Mouse (Mus musculus) forebrain, embryonic 15.5 days (tissue): ENCODE results near the gene Snhg11. TPM values are rescaled to one million over a fixed set of nuclear protein-coding genes. Genes with fewer than 3 reads are reported as not detected.

ENCODE experiments used
- ATAC-seq: fragments of 200-750 bp; cut with Nextera tagmentation; replicated peaks from 2 replicates; pipeline ENCODE4 v1.8.0; 2017; ENCODE audit warnings: mild to moderate bottlenecking, moderate TSS enrichment, moderate library complexity
- H3K27ac ChIP-seq: fragments of 300-500 bp; sonication (generic); replicated peaks from 2 replicates; pipeline ENCODE4 v1.5.1; 2015; ENCODE audit warnings: mild to moderate bottlenecking, inconsistent platforms
- H3K27me3 ChIP-seq: fragments of 300-500 bp; sonication (generic); 2 replicates; pipeline ENCODE4 v1.6.1; 2015; ENCODE audit warnings: inconsistent platforms
- H3K36me3 ChIP-seq: fragments of 300-500 bp; sonication (generic); 2 replicates; pipeline ENCODE4 v1.6.1; 2015; ENCODE audit warnings: mild to moderate bottlenecking, inconsistent platforms
- H3K4me1 ChIP-seq: fragments of 300-500 bp; sonication (generic); 2 replicates; pipeline ENCODE4 v1.6.1; 2015; ENCODE audit warnings: inconsistent platforms
- H3K4me2 ChIP-seq: fragments of 300-500 bp; sonication (generic); replicated peaks from 2 replicates; pipeline ENCODE4 v1.6.1; 2015; ENCODE audit warnings: mild to moderate bottlenecking, inconsistent platforms
- H3K4me3 ChIP-seq: fragments of 300-500 bp; sonication (generic); 2 replicates; pipeline ENCODE4 v1.5.1; 2015; ENCODE audit warnings: mild to moderate bottlenecking, inconsistent platforms
- H3K9ac ChIP-seq: fragments of 300-500 bp; sonication (generic); replicated peaks from 2 replicates; pipeline ENCODE4 v1.6.1; 2015; ENCODE audit warnings: mild to moderate bottlenecking, inconsistent platforms
- H3K9me3 ChIP-seq: fragments of 300-500 bp; sonication (generic); 2 replicates; pipeline ENCODE4 v1.6.1; 2016; ENCODE audit warnings: inconsistent platforms
- WGBS: fragments of 180-500 bp; shearing (Covaris S2); methylation state at CpG from one replicate; pipeline ENCODE4 v1.1.7; 2015; ENCODE audit warnings: mixed read lengths; 5-methylcytosine and 5-hydroxymethylcytosine counted together
- polyA plus RNA-seq: library from polyadenylated mRNA; unstranded; fragments of >200 nt; fragmentation: Nextera tagmentation; extraction: Ambion mirVana; gene quantifications from 2 replicates; pipeline ENCODE4 v1.2.1, GENCODE M21; 2015

Snhg11 gene
- polyA plus RNA-seq, 1 experiment from 2014 or later, result 109 TPM

DNA sequence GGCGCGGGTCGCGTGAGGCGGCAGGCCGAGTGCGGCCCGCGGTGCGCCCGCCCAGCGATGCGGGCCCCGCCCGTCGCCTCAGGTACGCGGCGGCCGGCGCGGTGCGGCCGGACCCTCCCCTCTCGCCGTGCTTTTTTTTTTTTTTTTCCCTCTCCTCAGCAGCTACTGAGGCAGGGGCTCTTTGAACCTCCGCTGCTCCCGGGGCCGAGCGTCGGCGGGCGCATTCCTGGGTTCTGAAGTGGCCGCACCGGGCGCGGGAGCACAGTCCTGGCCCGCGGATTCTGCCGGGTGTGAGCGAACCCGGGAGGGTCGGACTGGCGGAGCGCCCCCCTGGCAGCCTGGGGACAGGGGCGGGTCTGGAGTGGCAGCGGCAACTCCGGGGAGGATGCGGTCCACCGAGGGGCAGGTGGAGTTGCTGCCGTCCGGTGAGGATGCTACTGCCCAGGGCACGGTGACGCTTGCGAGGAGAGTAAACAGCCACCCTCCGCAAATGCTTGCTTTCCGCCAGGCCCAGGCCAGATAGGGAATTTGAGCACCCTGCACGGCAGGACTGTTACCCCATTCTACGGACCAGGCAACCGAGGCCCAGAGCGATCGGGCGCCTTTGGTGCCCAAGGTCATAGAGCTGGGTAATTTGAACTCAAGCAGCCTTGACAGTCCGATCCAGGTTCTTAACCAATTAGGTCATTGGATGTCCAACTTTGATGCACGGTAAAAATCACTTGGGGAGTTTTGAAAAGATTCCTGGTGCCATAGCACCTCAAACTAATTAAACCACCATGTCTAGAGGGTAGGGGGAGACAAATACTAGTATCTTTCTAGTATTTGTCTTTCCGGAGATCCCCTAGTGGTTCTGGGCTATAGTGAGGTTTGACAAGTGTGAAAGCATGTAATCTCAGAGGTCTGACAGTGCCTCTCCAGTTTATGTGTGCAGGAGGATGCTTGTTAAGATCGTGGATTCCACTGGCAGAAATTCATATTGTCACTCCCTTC is 34.9 kb downstream of the Snhg11 start:
- Histone ChIP-seq H3K27ac (peak overlapping the region; percentile 83), H3K9me3 (no peaks in the 10 kb centered on the region), H3K27me3 (no peaks in the 10 kb centered on the region), H3K36me3 (no peaks in the 10 kb centered on the region), H3K9ac (peak overlapping the region; percentile 78), H3K4me2 (peak overlapping the region; percentile 76), H3K4me1 (peaks cover 34% of the 10 kb centered on the region), H3K4me3 (peak overlapping the region; percentile 72)
- ATAC-seq, result peak; percentile 57
- WGBS, result 3% methylated on average over 46 of the region's 67 CpGs

DNA sequence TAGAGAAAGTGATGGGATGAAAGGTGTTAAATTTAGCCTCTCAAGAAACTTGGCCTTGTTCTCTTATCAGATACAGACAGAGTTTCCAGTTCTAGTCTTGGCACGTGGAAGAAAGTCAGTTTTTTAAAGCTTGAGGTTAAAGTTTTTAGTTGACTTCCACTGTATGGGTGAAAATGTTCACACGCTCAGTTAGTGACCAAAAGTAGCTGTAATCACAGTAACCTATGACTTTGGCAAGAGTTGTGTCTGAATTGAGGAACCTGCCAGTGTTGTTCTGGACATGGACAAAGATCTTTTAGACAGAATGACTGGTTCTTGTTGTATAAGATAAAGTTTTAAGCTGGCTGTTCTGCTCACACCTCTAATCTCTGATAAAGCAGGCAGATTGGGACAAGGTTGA is 37.8 kb downstream of the Snhg11 start:
- Histone ChIP-seq H3K4me3 (no peak overlapping the region), H3K36me3 (no peaks in the 10 kb centered on the region), H3K4me2 (no peak overlapping the region), H3K27me3 (no peaks in the 10 kb centered on the region), H3K9me3 (no peaks in the 10 kb centered on the region), H3K4me1 (peaks cover 34% of the 10 kb centered on the region), H3K9ac (no peak overlapping the region), H3K27ac (no peak overlapping the region)
- 90% methylated on average over 2 of the region's 2 CpGs for WGBS
- ATAC-seq, result no peak

DNA sequence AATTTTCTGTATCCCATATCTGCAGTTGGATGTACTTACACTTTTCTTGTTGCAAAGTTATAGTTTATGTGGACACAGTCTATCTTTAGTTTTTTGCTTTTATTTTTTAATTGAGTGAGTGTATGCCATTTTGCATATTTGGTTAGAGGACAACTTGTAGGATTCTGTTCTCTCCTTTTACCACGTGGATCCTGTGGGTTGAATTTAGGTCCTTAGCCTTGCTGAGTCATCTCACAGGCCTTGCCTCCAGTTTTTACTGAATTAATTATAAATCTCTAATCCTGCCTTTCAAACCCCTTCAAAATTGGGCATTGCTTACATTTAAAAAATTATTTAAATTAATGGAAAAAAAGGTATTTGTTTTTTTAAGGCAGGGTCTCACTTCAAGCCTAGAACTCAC is 40.4 kb downstream of the Snhg11 start:
- no peak overlapping the region for H3K4me2 ChIP-seq
- WGBS, result 79% methylated on average over 1 of the region's 1 CpGs
- H3K27ac ChIP-seq, result no peak overlapping the region
- H3K27me3 ChIP-seq, result no peaks in the 10 kb centered on the region
- H3K4me3 ChIP-seq, result no peak overlapping the region
- H3K9me3 ChIP-seq, result no peaks in the 10 kb centered on the region
- H3K4me1 ChIP-seq, result peaks cover 29% of the 10 kb centered on the region
- no peak overlapping the region for H3K9ac ChIP-seq
- ATAC-seq, result no peak
- H3K36me3 ChIP-seq, result no peaks in the 10 kb centered on the region

DNA sequence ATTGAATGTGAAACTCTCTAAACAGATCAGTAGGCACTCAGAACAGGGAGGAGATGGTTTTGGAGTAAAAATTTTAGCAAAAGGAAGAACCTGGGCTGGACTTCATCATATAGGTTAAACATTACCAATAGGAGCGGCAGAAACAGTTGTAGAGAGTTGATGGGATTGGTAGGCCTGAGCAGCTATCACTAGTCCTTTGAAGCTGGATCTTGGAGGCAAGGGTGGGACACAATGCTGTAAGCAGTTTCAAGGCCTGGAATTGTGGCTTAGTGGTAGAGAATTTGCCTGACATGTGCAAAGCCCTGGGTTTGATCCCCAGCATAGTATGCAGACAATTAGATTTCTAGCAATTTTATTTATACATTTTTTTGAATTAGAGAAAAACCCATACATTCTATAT is 43.2 kb downstream of the Snhg11 start:
- no peaks in the 10 kb centered on the region for H3K9me3 ChIP-seq
- H3K27me3 ChIP-seq, result no peaks in the 10 kb centered on the region
- H3K4me3 ChIP-seq, result no peak overlapping the region
- peaks cover 5% of the 10 kb centered on the region; the same call in 1 of the 2 replicates for H3K4me1 ChIP-seq
- H3K9ac ChIP-seq, result no peak overlapping the region
- ATAC-seq, result no peak
- no peak overlapping the region for H3K4me2 ChIP-seq
- peaks cover under 1% of the 10 kb centered on the region; the same call in 1 of the 2 replicates for H3K36me3 ChIP-seq
- 85% methylated on average over 1 of the region's 1 CpGs for WGBS
- no peak overlapping the region for H3K27ac ChIP-seq

Other genes with a start within 250 kb of the Snhg11 start
- gene Tgm2, start 229.2 kb upstream of the Snhg11 start, polyA plus RNA-seq, result 4.7 and 5.0 TPM in 2 replicates
- 1.7 and 2.4 TPM in 2 replicates for gene D630003M21Rik, start 146.4 kb upstream of the Snhg11 start, polyA plus RNA-seq
- gene Bpi, start 117.5 kb upstream of the Snhg11 start, polyA plus RNA-seq, result not detected in 2 replicates
- 2.4 and 2.7 TPM in 2 replicates for gene Lbp, start 69.1 kb upstream of the Snhg11 start, polyA plus RNA-seq
- gene Ralgapb, start 34.2 kb downstream of the Snhg11 start, polyA plus RNA-seq, result 23.8 and 27.7 TPM in 2 replicates
- not detected in 2 replicates for gene Adig, start 127.0 kb downstream of the Snhg11 start, polyA plus RNA-seq
- gene Arhgap40, start 137.2 kb downstream of the Snhg11 start, polyA plus RNA-seq, result 0.37 and 0.42 TPM in 2 replicates
- 7.1 and 7.4 TPM in 2 replicates for gene Slc32a1, start 235.1 kb downstream of the Snhg11 start, polyA plus RNA-seq
- gene Actr5, start 249.2 kb downstream of the Snhg11 start, polyA plus RNA-seq, result 13.4 and 14.7 TPM in 2 replicates